Mouse (Mus musculus) stomach, embryonic 14.5 days (tissue): ENCODE measurements around the gene Plxdc2. TPM values are rescaled to one million over a fixed set of nuclear protein-coding genes. Genes with fewer than 3 reads are reported as not detected.

ENCODE experiments used
- ATAC-seq: fragments of 200-750 bp; cut with Nextera tagmentation; 2 replicates; pipeline ENCODE4 v1.8.0; 2017; ENCODE audit warnings: low read depth, moderate TSS enrichment; ENCODE audit not compliant: insufficient number of reproducible peaks, insufficient read depth, low FRiP score
- H3K27ac ChIP-seq: fragments of 300-500 bp; sonication (generic); 2 replicates; pipeline ENCODE4 v1.5.1; 2014; ENCODE audit warnings: mild to moderate bottlenecking, low read length, moderate library complexity, mixed read lengths
- H3K27me3 ChIP-seq: fragments of 300-500 bp; sonication (generic); 2 replicates; pipeline ENCODE4 v1.6.1; 2014; ENCODE audit warnings: low read length, control low read depth, mixed read lengths; ENCODE audit not compliant: control insufficient read depth, insufficient read depth
- H3K36me3 ChIP-seq: fragments of 300-500 bp; sonication (generic); 2 replicates; pipeline ENCODE4 v1.6.1; 2014; ENCODE audit warnings: mild to moderate bottlenecking, control low read depth, low read length, moderate library complexity, mixed read lengths; ENCODE audit not compliant: control insufficient read depth, insufficient read depth
- H3K4me1 ChIP-seq: fragments of 300-500 bp; sonication (generic); 2 replicates; pipeline ENCODE4 v1.6.1; 2014; ENCODE audit warnings: low read length, control low read depth, mixed read lengths; ENCODE audit not compliant: control insufficient read depth, insufficient read depth
- H3K4me2 ChIP-seq: fragments of 300-500 bp; sonication (generic); replicated peaks from 2 replicates; pipeline ENCODE4 v1.6.1; 2014; ENCODE audit warnings: low read depth, low read length, control low read depth
- H3K4me3 ChIP-seq: fragments of 300-500 bp; sonication (generic); 2 replicates; pipeline ENCODE4 v1.5.1; 2014; ENCODE audit warnings: low read depth, low read length, control low read depth
- H3K9ac ChIP-seq: fragments of 300-500 bp; sonication (generic); replicated peaks from 2 replicates; pipeline ENCODE4 v1.6.1; 2014; ENCODE audit warnings: low read depth, mild to moderate bottlenecking, control low read depth, low read length, moderate library complexity, mixed read lengths
- H3K9me3 ChIP-seq: fragments of 300-500 bp; sonication (generic); 2 replicates; pipeline ENCODE4 v1.6.1; 2016; ENCODE audit warnings: low read depth, low read length, control low read depth; ENCODE audit not compliant: control insufficient read depth
- WGBS: fragments of 180-500 bp; shearing (Covaris S2); extraction: QIAGEN DNeasy Blood & Tissue Kit; methylation state at CpG from one replicate; pipeline ENCODE4 v1.1.7; 2014; 5-methylcytosine and 5-hydroxymethylcytosine counted together
- polyA plus RNA-seq: library from polyadenylated mRNA; unstranded; fragments of >200 nt; fragmentation: Nextera tagmentation; extraction: Ambion mirVana; gene quantifications from 2 replicates; pipeline ENCODE4 v1.2.1, GENCODE M21; 2014

Gene Plxdc2
- polyA plus RNA-seq, 1 experiment from 2014 or later, result 27.8 TPM

DNA sequence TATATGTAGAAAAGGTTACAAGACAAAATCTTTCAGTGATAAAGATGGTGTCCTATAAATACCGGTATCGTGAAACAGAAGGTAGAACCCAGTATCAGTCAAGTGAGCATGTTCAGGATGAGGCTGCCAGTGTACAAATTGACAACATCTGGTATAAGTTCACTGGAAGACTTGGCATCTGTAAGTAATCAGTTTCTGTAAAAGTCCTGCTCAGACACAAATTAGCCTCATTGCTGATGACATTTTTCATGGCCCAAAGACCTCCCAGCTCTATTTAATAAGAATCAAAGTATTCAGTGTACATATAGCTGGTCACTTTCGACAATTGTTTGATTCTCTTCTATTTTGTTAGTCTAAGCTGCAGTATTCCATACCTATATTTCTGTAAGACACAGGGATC is 129.9 kb downstream of the Plxdc2 start:
- H3K4me1 ChIP-seq, result no peaks in the 10 kb centered on the region
- H3K27ac ChIP-seq, result no peak overlapping the region
- no peaks in the 10 kb centered on the region for H3K27me3 ChIP-seq
- no peak overlapping the region for H3K4me2 ChIP-seq
- no peaks in the 10 kb centered on the region for H3K9me3 ChIP-seq
- no peak overlapping the region for H3K9ac ChIP-seq
- no peak for ATAC-seq
- no peaks in the 10 kb centered on the region for H3K36me3 ChIP-seq
- WGBS, result 90% methylated on average over 3 of the region's 3 CpGs
- no peak overlapping the region for H3K4me3 ChIP-seq

DNA sequence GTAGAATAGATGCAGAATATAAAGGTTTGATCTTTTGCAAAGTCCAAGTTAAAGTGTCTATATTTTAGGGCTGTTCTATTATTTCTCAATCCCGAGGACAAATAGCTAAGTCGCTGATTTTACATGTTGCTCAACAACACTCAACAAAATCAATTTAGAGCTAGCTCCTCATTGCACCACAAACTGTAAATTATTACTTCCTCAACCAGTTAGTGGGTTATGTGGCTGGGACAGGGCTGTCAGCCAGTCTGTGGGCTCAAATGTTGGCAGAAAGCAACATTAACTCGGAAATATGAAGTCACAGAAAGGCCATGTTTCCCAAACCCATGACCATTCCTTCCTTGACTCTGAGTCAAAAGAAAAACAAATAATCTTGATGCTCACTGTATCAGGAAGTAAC is 135.1 kb downstream of the Plxdc2 start:
- no peak overlapping the region for H3K9ac ChIP-seq
- H3K27ac ChIP-seq, result no peak overlapping the region
- 72% methylated on average over 3 of the region's 3 CpGs for WGBS
- ATAC-seq, result no peak
- H3K9me3 ChIP-seq, result no peaks in the 10 kb centered on the region
- H3K4me2 ChIP-seq, result no peak overlapping the region
- H3K36me3 ChIP-seq, result no peaks in the 10 kb centered on the region
- no peaks in the 10 kb centered on the region for H3K27me3 ChIP-seq
- no peaks in the 10 kb centered on the region for H3K4me1 ChIP-seq
- H3K4me3 ChIP-seq, result no peak overlapping the region

DNA sequence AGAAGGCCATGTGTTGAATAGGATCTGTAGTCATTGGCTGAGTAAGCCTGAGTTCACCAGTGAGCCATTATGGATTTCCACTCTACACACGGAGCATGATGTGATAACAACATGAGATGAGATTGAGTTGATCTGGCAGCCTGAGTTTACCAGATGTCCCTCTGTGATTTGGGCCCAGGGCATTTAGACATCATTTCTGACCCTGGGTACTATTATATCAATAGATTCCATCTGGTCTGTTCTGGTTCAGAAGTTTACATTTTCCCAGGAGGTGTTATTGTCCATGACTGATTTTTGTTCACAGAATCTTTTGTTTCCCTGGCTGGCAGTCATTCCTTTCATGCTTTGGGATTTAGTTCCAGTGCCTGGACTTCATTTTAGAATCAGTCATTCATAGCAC is 146.7 kb downstream of the Plxdc2 start:
- H3K36me3 ChIP-seq, result no peaks in the 10 kb centered on the region
- ATAC-seq, result no peak
- no peak overlapping the region for H3K4me2 ChIP-seq
- no peaks in the 10 kb centered on the region for H3K9me3 ChIP-seq
- H3K27me3 ChIP-seq, result no peaks in the 10 kb centered on the region
- no peak overlapping the region for H3K27ac ChIP-seq
- H3K9ac ChIP-seq, result no peak overlapping the region
- no peaks in the 10 kb centered on the region for H3K4me1 ChIP-seq
- 61% methylated on average over 1 of the region's 1 CpGs for WGBS
- no peak overlapping the region for H3K4me3 ChIP-seq

DNA sequence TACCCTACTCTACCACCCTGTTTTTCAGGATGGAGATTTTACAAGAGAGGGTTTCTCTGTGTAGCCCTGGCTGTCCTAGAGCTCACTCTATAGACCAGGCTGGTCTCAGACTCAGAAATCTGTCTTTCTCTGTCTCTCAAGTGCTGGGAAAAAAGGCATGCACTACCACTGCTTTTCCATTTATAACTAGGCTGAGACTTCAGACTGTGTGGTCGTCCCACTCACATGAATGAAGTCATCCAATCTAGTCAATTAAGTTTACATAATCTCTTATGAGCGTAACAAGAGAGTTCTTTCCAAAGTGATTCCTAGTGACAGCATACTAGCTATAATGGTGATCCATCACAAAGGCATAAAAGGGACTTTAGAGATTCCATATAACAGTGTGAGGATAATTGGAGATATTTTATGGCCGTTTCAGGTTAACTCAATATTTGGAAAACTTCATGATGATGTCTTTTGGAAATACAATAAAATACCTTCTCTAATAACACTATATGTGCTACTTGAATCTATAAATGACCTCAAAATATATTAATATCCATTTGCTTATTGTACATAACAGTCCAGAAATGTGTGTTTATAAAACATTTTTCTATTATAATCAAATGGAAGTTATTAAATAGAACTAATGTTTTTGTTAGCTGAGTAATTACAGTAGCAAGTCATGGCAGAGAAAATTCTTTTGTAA is 151.6 kb downstream of the Plxdc2 start:
- Histone ChIP-seq H3K27me3 (no peaks in the 10 kb centered on the region), H3K4me1 (no peaks in the 10 kb centered on the region), H3K36me3 (no peaks in the 10 kb centered on the region), H3K27ac (no peak overlapping the region), H3K9me3 (no peaks in the 10 kb centered on the region), H3K4me3 (no peak overlapping the region), H3K4me2 (no peak overlapping the region), H3K9ac (no peak overlapping the region)
- WGBS, result 59% methylated on average over 3 of the region's 3 CpGs
- ATAC-seq, result no peak

DNA sequence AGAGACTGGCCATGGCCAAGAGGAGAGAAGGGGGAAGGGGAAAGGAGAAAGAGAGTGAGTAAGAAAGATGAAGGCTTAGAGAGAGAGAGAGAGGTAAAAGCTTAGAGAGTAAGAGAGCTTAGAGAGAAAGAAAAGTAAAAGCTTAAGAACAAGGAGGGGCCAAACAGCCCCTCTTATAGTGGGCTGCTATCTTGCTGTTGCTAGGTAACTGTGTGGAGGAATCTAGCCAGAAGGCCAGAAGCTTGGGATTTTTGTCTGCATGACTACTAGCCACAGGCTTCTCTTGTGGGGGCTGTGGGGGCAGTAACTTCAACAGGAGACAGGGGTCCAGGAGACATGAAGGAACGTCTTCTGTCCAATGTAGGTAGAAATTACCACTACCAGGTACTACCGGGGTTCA is 162.0 kb downstream of the Plxdc2 start:
- Histone ChIP-seq H3K4me3 (no peak overlapping the region), H3K36me3 (no peaks in the 10 kb centered on the region), H3K27me3 (no peaks in the 10 kb centered on the region), H3K4me1 (no peaks in the 10 kb centered on the region), H3K9me3 (no peaks in the 10 kb centered on the region), H3K27ac (no peak overlapping the region), H3K9ac (no peak overlapping the region), H3K4me2 (no peak overlapping the region)
- WGBS, result 71% methylated on average over 2 of the region's 2 CpGs
- ATAC-seq, result no peak

DNA sequence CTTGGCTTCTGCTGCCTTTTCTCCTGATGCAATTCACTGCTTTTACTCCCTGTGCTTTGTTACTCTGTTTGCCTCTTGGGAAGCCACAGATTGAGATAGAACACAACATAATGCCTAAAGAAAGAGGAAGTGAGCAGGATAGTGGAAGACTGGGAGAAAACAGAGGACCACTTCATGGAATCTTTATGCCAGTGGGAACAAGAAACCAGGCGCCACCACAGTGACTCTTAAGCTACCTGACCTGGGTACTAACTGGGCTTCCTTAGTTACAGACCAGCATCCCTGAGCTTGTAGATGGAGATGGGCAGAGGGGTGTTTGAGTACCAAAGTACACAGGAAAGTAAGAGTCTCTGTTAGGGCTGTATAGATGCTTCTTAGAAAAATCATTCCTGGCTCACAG is 167.3 kb downstream of the Plxdc2 start:
- Histone ChIP-seq H3K4me1 (no peaks in the 10 kb centered on the region), H3K27me3 (no peaks in the 10 kb centered on the region), H3K27ac (no peak overlapping the region), H3K4me2 (no peak overlapping the region), H3K9me3 (no peaks in the 10 kb centered on the region), H3K9ac (no peak overlapping the region), H3K36me3 (no peaks in the 10 kb centered on the region), H3K4me3 (no peak overlapping the region)
- WGBS, result 72% methylated on average over 1 of the region's 1 CpGs
- no peak for ATAC-seq

DNA sequence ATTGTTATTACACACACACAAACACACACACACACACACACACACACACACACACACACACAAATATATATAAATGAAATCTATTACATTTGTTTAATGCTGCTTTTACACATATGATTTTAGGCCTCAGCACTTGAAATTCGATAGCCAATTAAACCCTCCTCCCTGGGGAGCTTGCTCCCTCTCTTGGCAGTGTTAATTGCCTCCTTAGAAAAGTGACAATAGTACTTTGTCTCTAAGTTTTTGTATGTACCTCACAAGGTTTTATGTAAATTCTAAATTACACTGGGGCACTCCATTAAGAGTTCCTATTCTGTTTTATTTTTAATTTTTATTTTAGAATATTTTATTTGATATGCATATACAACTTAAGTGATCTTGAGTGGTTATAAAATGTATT is 176.1 kb downstream of the Plxdc2 start:
- no peak overlapping the region for H3K4me3 ChIP-seq
- WGBS, result 70% methylated on average over 1 of the region's 1 CpGs
- no peaks in the 10 kb centered on the region for H3K36me3 ChIP-seq
- no peaks in the 10 kb centered on the region for H3K9me3 ChIP-seq
- no peaks in the 10 kb centered on the region for H3K4me1 ChIP-seq
- no peak overlapping the region for H3K4me2 ChIP-seq
- ATAC-seq, result no peak
- H3K27ac ChIP-seq, result no peak overlapping the region
- H3K9ac ChIP-seq, result no peak overlapping the region
- H3K27me3 ChIP-seq, result no peaks in the 10 kb centered on the region

DNA sequence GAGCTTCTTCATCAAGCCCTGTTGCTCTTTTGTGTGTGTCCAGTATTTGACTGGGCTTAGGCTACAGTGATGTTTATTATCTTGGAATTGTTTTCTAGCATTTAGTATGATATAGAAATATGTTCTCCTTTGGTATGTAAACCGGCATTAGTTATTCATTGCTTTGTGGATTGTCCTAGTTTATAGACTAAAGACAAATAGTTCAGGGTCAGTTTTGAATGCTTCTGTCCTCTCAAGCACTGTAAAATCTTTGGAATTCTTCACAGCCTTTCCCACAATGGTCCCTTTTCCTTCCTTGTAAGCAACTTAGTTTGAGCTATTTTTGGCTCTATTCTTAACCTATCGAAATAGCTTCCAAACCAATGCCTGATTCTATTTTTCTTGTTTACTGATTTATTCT is 178.5 kb downstream of the Plxdc2 start:
- Histone ChIP-seq H3K36me3 (no peaks in the 10 kb centered on the region), H3K27me3 (no peaks in the 10 kb centered on the region), H3K9ac (no peak overlapping the region), H3K9me3 (no peaks in the 10 kb centered on the region), H3K4me2 (no peak overlapping the region), H3K27ac (no peak overlapping the region), H3K4me1 (no peaks in the 10 kb centered on the region), H3K4me3 (no peak overlapping the region)
- ATAC-seq, result no peak
- WGBS, result 79% methylated on average over 2 of the region's 2 CpGs

DNA sequence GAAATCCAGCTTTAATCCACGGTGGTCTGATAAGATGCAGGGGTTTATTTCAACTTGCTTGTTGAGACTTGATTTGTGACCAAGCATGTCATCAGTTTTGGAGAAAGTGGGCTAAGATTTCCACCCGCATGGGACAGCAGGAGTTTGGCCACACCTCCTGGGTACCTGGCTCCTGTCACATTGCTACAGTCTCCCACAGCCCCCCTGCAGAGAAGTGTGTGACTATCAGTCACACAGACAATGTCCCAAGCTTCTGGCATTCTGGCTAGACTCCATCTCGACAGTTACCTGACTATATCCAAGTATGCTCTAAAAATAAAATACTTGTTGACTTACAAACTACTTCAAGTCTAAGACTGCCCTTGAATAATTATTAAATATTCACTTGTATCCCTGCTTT is 185.1 kb downstream of the Plxdc2 start:
- Histone ChIP-seq H3K9ac (no peak overlapping the region), H3K4me1 (no peaks in the 10 kb centered on the region), H3K36me3 (no peaks in the 10 kb centered on the region), H3K4me2 (no peak overlapping the region), H3K27me3 (no peaks in the 10 kb centered on the region), H3K4me3 (no peak overlapping the region), H3K27ac (no peak overlapping the region), H3K9me3 (no peaks in the 10 kb centered on the region)
- no peak for ATAC-seq
- WGBS, result 63% methylated on average over 3 of the region's 3 CpGs
